Mouse (Mus musculus) ES-E14 (cell line): ENCODE data around the gene Dkk1. TPM values are rescaled to one million over a fixed set of nuclear protein-coding genes. Genes with fewer than 3 reads are reported as not detected.

Experiments used
- DNase-seq: peaks from one replicate; pipeline ENCODE4 v3.0.0-alpha.2; 2013; ENCODE audit warnings: low read depth, low spot score
- H3K27ac ChIP-seq: 2 replicates; pipeline ENCODE4 v1.5.1; 2012; ENCODE audit warnings: low read depth, mild to moderate bottlenecking, low read length, moderate library complexity, mixed read lengths; ENCODE audit not compliant: poor library complexity, insufficient read depth, severe bottlenecking
- H3K36me3 ChIP-seq: 2 replicates; pipeline ENCODE4 v1.6.1; 2012; ENCODE audit warnings: mild to moderate bottlenecking, low read length, moderate library complexity, mixed read lengths; ENCODE audit not compliant: control insufficient read depth, poor library complexity, insufficient read depth, severe bottlenecking
- H3K4me1 ChIP-seq, 2 experiments: fragments of 150-350 bp in 1 of 2; sonication (generic) in 1 of 2; 2 replicates each; pipeline ENCODE4 v1.6.1; 2012; ENCODE audit warnings: low read length in 2 of 2, mild to moderate bottlenecking in 1 of 2, mixed read lengths in 1 of 2; ENCODE audit not compliant: control insufficient read depth in 2 of 2, insufficient read depth in 2 of 2, poor library complexity in 1 of 2
- H3K4me3 ChIP-seq, 2 experiments: fragments of 150-350 bp in 1 of 2; sonication (generic) in 1 of 2; 2 replicates each; pipeline ENCODE4 v1.5.1; 2012; ENCODE audit warnings: low read length in 2 of 2, low read depth in 1 of 2, mild to moderate bottlenecking in 1 of 2, mixed read lengths in 1 of 2; ENCODE audit not compliant: insufficient read depth in 1 of 2, poor library complexity in 1 of 2, severe bottlenecking in 1 of 2
- H3K9ac ChIP-seq: 2 replicates; pipeline ENCODE4 v1.6.1; 2012; ENCODE audit warnings: low read depth, mild to moderate bottlenecking, low read length, mixed read lengths; ENCODE audit not compliant: poor library complexity, insufficient read depth, severe bottlenecking
- H3K9me3 ChIP-seq: fragments of 150-350 bp; sonication (generic); 2 replicates; pipeline ENCODE4 v1.6.1; 2012; ENCODE audit warnings: low read depth, mild to moderate bottlenecking, low read length; ENCODE audit not compliant: control insufficient read depth, insufficient read depth
- CHD2 ChIP-seq: IDR thresholded peaks from 2 replicates; pipeline ENCODE4 v1.6.1; 2014; ENCODE audit warnings: mild to moderate bottlenecking, low read depth, low read length, inconsistent platforms
- HCFC1 ChIP-seq: IDR thresholded peaks from 2 replicates; pipeline ENCODE4 v1.6.1; 2012; ENCODE audit warnings: low read length, inconsistent platforms, borderline replicate concordance; ENCODE audit not compliant: insufficient read depth
- MAFK ChIP-seq: IDR thresholded peaks from 2 replicates; pipeline ENCODE4 v1.6.1; 2014; ENCODE audit warnings: mild to moderate bottlenecking, low read depth, low read length, inconsistent platforms; ENCODE audit not compliant: insufficient read depth
- ZC3H11A ChIP-seq: IDR thresholded peaks from 2 replicates; pipeline ENCODE4 v1.6.1; 2012; ENCODE audit warnings: low read depth, mild to moderate bottlenecking, inconsistent platforms, low read length, borderline replicate concordance
- ZNF384 ChIP-seq: IDR thresholded peaks from 2 replicates; pipeline ENCODE4 v1.6.1; 2012; ENCODE audit warnings: low read depth, low read length, inconsistent platforms
- in situ Hi-C, 2 experiments: fragments of 600-800 bp; cut with MboI; formaldehyde crosslinking; loops; one replicate each; pipeline ENCODE4 v1.15.1; 2025; ENCODE audit warnings: low sequenced_read_pairs in 2 of 2, inconsistent platforms in 1 of 2; ENCODE audit not compliant: unreplicated experiment in 2 of 2
- total RNA-seq: library from RNA; depleted of rRNA; stranded (reverse); fragments of 300-350 nt; gene quantifications from 2 replicates; pipeline ENCODE4 v1.2.3, GENCODE M21; 2012

Dkk1 gene
- total RNA-seq, 1 experiment, result 7.9 TPM

DNA sequence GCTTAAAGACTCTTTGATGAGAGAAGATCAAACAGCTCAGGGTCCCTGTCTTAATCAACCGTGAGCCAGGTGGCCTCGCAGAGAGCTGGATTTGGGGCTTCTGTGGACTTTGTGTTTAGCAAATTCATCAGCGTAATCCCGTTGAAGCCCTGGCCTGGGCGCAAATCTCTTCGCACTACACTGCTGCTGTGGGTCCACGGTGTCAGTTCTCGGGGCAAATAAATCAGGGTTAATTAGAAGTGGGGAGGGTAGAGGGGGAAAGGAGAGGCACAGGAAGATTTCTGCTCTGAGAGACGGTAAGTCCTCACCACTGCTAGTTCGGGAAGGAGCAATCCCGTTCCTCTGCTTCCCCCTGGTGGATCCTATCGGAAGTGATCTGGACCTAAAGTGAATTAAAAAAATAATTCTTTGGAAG lies 5.0 kb upstream of the Dkk1 start:
- Histone ChIP-seq H3K9me3 (no peaks in the 10 kb centered on the region), H3K4me1 (peaks cover 4 to 11% of the 10 kb centered on the region in 2 experiments), H3K4me3 (peak overlapping the region; percentile 44 to 54), H3K9ac (peak overlapping the region; percentile 61; the same call in 1 of the 2 replicates), H3K27ac (no peak overlapping the region), H3K36me3 (no peaks in the 10 kb centered on the region)
- peak; percentile 44 for DNase-seq
- in situ Hi-C loops, result loop anchor here (10.0 to 25.0 kb wide), 3 partner anchors 292 to 340 kb away; no protein-coding TSS in a partner anchor
- 0 out of 2 replicates have a peak, but pooled peaks have one; percentile 44 for TF ChIP-seq ZNF384
- peak; percentile 98 for TF ChIP-seq ZC3H11A
- 0 out of 2 replicates have a peak, but pooled peaks have one; percentile 9 for TF ChIP-seq MAFK
- no peak for TF ChIP-seq HCFC1

GRCm38 (mm10) chr19:30553740-30554139 lies 4.3 kb upstream of the Dkk1 start:
- in situ Hi-C loops, result loop anchor here (10.0 to 25.0 kb wide), 3 partner anchors 291 to 339 kb away; no protein-coding TSS in a partner anchor
- Histone ChIP-seq H3K27ac (no peak overlapping the region), H3K9ac (no peak overlapping the region), H3K36me3 (no peaks in the 10 kb centered on the region), H3K4me1 (peaks cover 4 to 13% of the 10 kb centered on the region in 2 experiments), H3K9me3 (no peaks in the 10 kb centered on the region), H3K4me3 (no peak overlapping the region)
- TF ChIP-seq ZNF384 (no peak), MAFK (no peak), HCFC1 (no peak), CHD2 (no peak), ZC3H11A (no peak)
- peak; percentile 20 for DNase-seq

DNA sequence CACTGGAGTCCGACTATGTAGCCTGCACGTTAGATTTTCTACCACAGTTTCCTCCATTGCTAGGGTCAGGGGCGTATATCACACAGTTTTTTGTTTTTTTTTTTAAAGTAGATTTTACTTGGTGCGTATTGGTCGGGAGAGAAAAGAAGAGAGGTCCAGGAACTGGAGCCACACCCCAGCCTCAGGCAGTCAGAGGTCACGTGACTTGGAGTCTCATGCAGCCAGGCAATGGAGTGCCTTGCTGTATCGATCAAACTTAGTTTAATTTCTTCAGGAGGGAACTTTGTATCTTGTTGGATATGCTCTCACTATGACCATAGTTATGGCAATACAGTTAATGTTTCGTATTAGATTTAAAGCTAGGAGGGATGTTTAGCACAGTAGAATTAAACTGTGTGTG lies 2.8 kb upstream of the Dkk1 start:
- TF ChIP-seq CHD2, result no peak
- no peak for TF ChIP-seq ZC3H11A
- no peak for TF ChIP-seq HCFC1
- TF ChIP-seq ZNF384, result no peak
- no peak for TF ChIP-seq MAFK
- no peak overlapping the region for H3K27ac ChIP-seq
- no peaks in the 10 kb centered on the region for H3K9me3 ChIP-seq
- H3K9ac ChIP-seq, result no peak overlapping the region
- H3K4me3 ChIP-seq, result no peak overlapping the region
- DNase-seq, result peak; percentile 60
- in situ Hi-C loops, result loop anchor here (10.0 to 25.0 kb wide), 3 partner anchors 290 to 337 kb away; no protein-coding TSS in a partner anchor
- peaks cover 4 to 13% of the 10 kb centered on the region in 2 experiments for H3K4me1 ChIP-seq
- no peaks in the 10 kb centered on the region for H3K36me3 ChIP-seq

- in situ Hi-C loops, result loop anchor here (10.0 to 25.0 kb wide), 3 partner anchors 288 to 335 kb away; no protein-coding TSS in a partner anchor
- peak overlapping the region in 1 of 2 experiments; percentile 64; a peak in 2 of 4 replicates for H3K4me3 ChIP-seq
- TF ChIP-seq MAFK (no peak), HCFC1 (no peak), ZNF384 (no peak), CHD2 (no peak), ZC3H11A (no peak)
- peaks cover 4 to 13% of the 10 kb centered on the region in 2 experiments for H3K4me1 ChIP-seq
- H3K9ac ChIP-seq, result no peak overlapping the region
- no peaks in the 10 kb centered on the region for H3K9me3 ChIP-seq
- no peak overlapping the region for H3K27ac ChIP-seq
- DNase-seq, result no peak
- no peaks in the 10 kb centered on the region for H3K36me3 ChIP-seq
Measured at GRCm38 (mm10) chr19:30549854-30550647, 586 bp upstream of the Dkk1 start.
